14 mouse cellular contexts compared by ENCODE assay signal in genomic region chr2:131987950-131988349, GRCm38 (mm10). TPM values are rescaled to one million over a fixed set of nuclear protein-coding genes. Genes with fewer than 3 reads are reported as not detected.
DNase-seq lines count a peak whose midpoint lies in the region; ATAC-seq and TF ChIP-seq lines count a peak whose summit lies in the region.
"Had no signal": no experiment of that assay in that cellular context is flagged by ENCODE, and none has a peak within 500 bp of the region (broad histone marks: within the 10 kb centered on the region; RNA-seq: fewer than 3 reads in every experiment).

No protein-coding gene starts in this region.

- H3K27me3 ChIP-seq in hindbrain, postnatal 0 days (ENCODE audit: insufficient read depth, low read length): no peaks in the 10 kb centered on the region
- H3K27me3 ChIP-seq in hindbrain, embryonic 12.5 days: no peaks in the 10 kb centered on the region
- H3K27me3 ChIP-seq in midbrain, postnatal 0 days (ENCODE audit: insufficient read depth, low read length): no peaks in the 10 kb centered on the region
- H3K27me3 ChIP-seq in midbrain, embryonic 10.5 days (ENCODE audit: low read depth, poor library complexity, severe bottlenecking): no peaks in the 10 kb centered on the region
- no peaks in the 10 kb centered on the region for H3K27me3 ChIP-seq in E14TG2a.4 (ENCODE audit: insufficient read depth, low read length)
- H3K27me3 ChIP-seq in stomach, postnatal 0 days (ENCODE audit: control insufficient read depth, insufficient read depth, low read length): no peaks in the 10 kb centered on the region
- H3K27me3 ChIP-seq: liver, embryonic 15.5 days had no signal

- H3K9me3 ChIP-seq in hindbrain, postnatal 0 days (ENCODE audit: low read length): no peaks in the 10 kb centered on the region
- no peaks in the 10 kb centered on the region for H3K9me3 ChIP-seq in hindbrain, embryonic 12.5 days (replicated peaks)
- H3K9me3 ChIP-seq in midbrain, postnatal 0 days (ENCODE audit: low read length): no peaks in the 10 kb centered on the region
- no peaks in the 10 kb centered on the region for H3K9me3 ChIP-seq in midbrain, embryonic 10.5 days (replicated peaks)
- no peaks in the 10 kb centered on the region for H3K9me3 ChIP-seq in E14TG2a.4 (ENCODE audit: low read length)
- no peaks in the 10 kb centered on the region for H3K9me3 ChIP-seq in stomach, postnatal 0 days (ENCODE audit: control insufficient read depth, low read length)
- H3K9me3 ChIP-seq: liver, embryonic 15.5 days had no signal

- no peak overlapping the region for H3K9ac ChIP-seq in hindbrain, postnatal 0 days (replicated peaks; ENCODE audit: low read length)
- H3K9ac ChIP-seq in hindbrain, embryonic 12.5 days: no peak overlapping the region
- H3K9ac ChIP-seq in midbrain, postnatal 0 days (replicated peaks; ENCODE audit: low read length, poor library complexity, severe bottlenecking): no peak overlapping the region
- no peak overlapping the region for H3K9ac ChIP-seq in stomach, postnatal 0 days (ENCODE audit: low read length)
- H3K9ac ChIP-seq: liver, embryonic 15.5 days had no signal

- no peak overlapping the region for H3K4me2 ChIP-seq in hindbrain, postnatal 0 days (ENCODE audit: low read depth, low read length)
- H3K4me2 ChIP-seq in hindbrain, embryonic 12.5 days (replicated peaks): no peak overlapping the region
- no peak overlapping the region for H3K4me2 ChIP-seq in midbrain, postnatal 0 days (ENCODE audit: low read depth, low read length, poor library complexity, severe bottlenecking)
- no peak overlapping the region for H3K4me2 ChIP-seq in stomach, postnatal 0 days (replicated peaks; ENCODE audit: low read depth)
- H3K4me2 ChIP-seq: liver, embryonic 15.5 days; midbrain, embryonic 11.5 days had no signal

- ATAC-seq in hindbrain, postnatal 0 days: no peak
- no peak for ATAC-seq in hindbrain, embryonic 12.5 days (ENCODE audit: low FRiP score)
- no peak for ATAC-seq in midbrain, postnatal 0 days (ENCODE audit: low FRiP score)
- no peak for ATAC-seq in stomach, postnatal 0 days (ENCODE audit: low FRiP score, low TSS enrichment)
- ATAC-seq: inflammation-experienced regulatory T-cells, adult 6 months had no signal

- no peak for TF ChIP-seq EP300 in stomach, postnatal 0 days (optimal IDR thresholded peaks at IDR 0.05)

- WGBS in hindbrain, postnatal 0 days: 44% methylated on average over 3 of the region's 3 CpGs
- 45% methylated on average over 3 of the region's 3 CpGs for WGBS in hindbrain, embryonic 12.5 days
- WGBS in midbrain, postnatal 0 days: 44% methylated on average over 3 of the region's 3 CpGs
- WGBS in midbrain, embryonic 10.5 days: 57% methylated on average over 3 of the region's 3 CpGs
- WGBS in stomach, postnatal 0 days: 33% methylated on average over 3 of the region's 3 CpGs

- DNase-seq in hindbrain, postnatal 0 days (ENCODE audit: low spot score): no peak
- DNase-seq in midbrain, postnatal 0 days (ENCODE audit: low spot score): no peak
- DNase-seq in midbrain, embryonic 10.5 days (ENCODE audit: low spot score): no peak
- DNase-seq in stomach, postnatal 0 days (ENCODE audit: low spot score): no peak
- DNase-seq in Muller cell, postnatal 12 days (ENCODE audit: inconsistent ontology term): no peak
- DNase-seq: adrenal gland, postnatal 25 days; cerebellum, adult 9-11 months; kidney, postnatal 14 days had no signal

- no peaks in the 10 kb centered on the region for H3K36me3 ChIP-seq in hindbrain, postnatal 0 days (ENCODE audit: insufficient read depth, low read length)
- H3K36me3 ChIP-seq in hindbrain, embryonic 12.5 days: 0 out of 2 replicates have a peak, but pooled peaks cover 3% of the 10 kb centered on the region
- H3K36me3 ChIP-seq in midbrain, postnatal 0 days (ENCODE audit: insufficient read depth, low read length): no peaks in the 10 kb centered on the region
- H3K36me3 ChIP-seq in midbrain, embryonic 10.5 days: no peaks in the 10 kb centered on the region
- no peaks in the 10 kb centered on the region for H3K36me3 ChIP-seq in E14TG2a.4 (ENCODE audit: insufficient read depth, low read length)
- H3K36me3 ChIP-seq in stomach, postnatal 0 days (ENCODE audit: control insufficient read depth, insufficient read depth, low read length): no peaks in the 10 kb centered on the region
- H3K36me3 ChIP-seq: liver, embryonic 15.5 days had no signal

- TF ChIP-seq CTCF in hindbrain, postnatal 0 days (IDR thresholded peaks at IDR 0.05; ENCODE audit: low read depth): peak; percentile 41
- peak; percentile 32 for TF ChIP-seq CTCF in midbrain, postnatal 0 days (IDR thresholded peaks at IDR 0.05)
- peak; percentile 20 for TF ChIP-seq CTCF in E14TG2a.4 (conservative IDR thresholded peaks at IDR 0.05; ENCODE audit: low read length)
- peak; percentile 48 for TF ChIP-seq CTCF in stomach, postnatal 0 days (IDR thresholded peaks at IDR 0.05; ENCODE audit: low read depth)

- no peak overlapping the region for H3K27ac ChIP-seq in hindbrain, postnatal 0 days
- no peak overlapping the region for H3K27ac ChIP-seq in hindbrain, embryonic 12.5 days
- no peak overlapping the region for H3K27ac ChIP-seq in midbrain, postnatal 0 days (ENCODE audit: low read depth, low read length)
- H3K27ac ChIP-seq in midbrain, embryonic 10.5 days (replicated peaks): no peak overlapping the region
- H3K27ac ChIP-seq in stomach, postnatal 0 days (replicated peaks): no peak overlapping the region
- H3K27ac ChIP-seq: liver, embryonic 15.5 days had no signal

- no peaks in the 10 kb centered on the region for H3K4me1 ChIP-seq in hindbrain, postnatal 0 days (ENCODE audit: insufficient read depth, low read length)
- H3K4me1 ChIP-seq in hindbrain, embryonic 12.5 days: no peaks in the 10 kb centered on the region
- H3K4me1 ChIP-seq in midbrain, postnatal 0 days (ENCODE audit: insufficient read depth, low read length): no peaks in the 10 kb centered on the region
- H3K4me1 ChIP-seq in midbrain, embryonic 10.5 days: 0 out of 2 replicates have a peak, but pooled peaks cover 2% of the 10 kb centered on the region
- peaks cover under 1% of the 10 kb centered on the region for H3K4me1 ChIP-seq in E14TG2a.4 (replicated peaks; ENCODE audit: low read depth, low read length)
- H3K4me1 ChIP-seq in stomach, postnatal 0 days (replicated peaks; ENCODE audit: control insufficient read depth, insufficient read depth): no peaks in the 10 kb centered on the region
- H3K4me1 ChIP-seq: liver, embryonic 15.5 days had no signal

- no peak overlapping the region for H3K4me3 ChIP-seq in hindbrain, postnatal 0 days (ENCODE audit: low read length)
- H3K4me3 ChIP-seq in hindbrain, embryonic 12.5 days: no peak overlapping the region
- H3K4me3 ChIP-seq in midbrain, postnatal 0 days (ENCODE audit: low read depth, low read length): no peak overlapping the region
- no peak overlapping the region for H3K4me3 ChIP-seq in midbrain, embryonic 10.5 days
- H3K4me3 ChIP-seq in E14TG2a.4 (replicated peaks; ENCODE audit: low read length): no peak overlapping the region
- no peak overlapping the region for H3K4me3 ChIP-seq in stomach, postnatal 0 days (ENCODE audit: low read depth, low read length)
- H3K4me3 ChIP-seq: liver, embryonic 15.5 days; myocyte had no signal

RNA-seq across cellular contexts. Expression of gene Prnd, which starts 37.3 kb away (rescaled TPM):
- 4.4 and 5.6 TPM in 2 replicates for total RNA-seq in hindbrain, postnatal 0 days (2014; rRNA removed)
- 6.4 and 7.2 TPM in 2 replicates for polyA plus RNA-seq in hindbrain, postnatal 0 days (2015; fragmentation: Nextera tagmentation; extraction: Ambion mirVana)
- polyA plus RNA-seq in hindbrain, embryonic 12.5 days (2016; fragmentation: Nextera tagmentation; extraction: Ambion mirVana): 11.6 and 13.3 TPM in 2 replicates
- total RNA-seq in midbrain, postnatal 0 days (2014; rRNA removed): 2.5 and 3.9 TPM in 2 replicates
- polyA plus RNA-seq in midbrain, postnatal 0 days (2015; fragmentation: Nextera tagmentation; extraction: Ambion mirVana): 4.0 and 4.8 TPM in 2 replicates
- 3.6 and 5.1 TPM in 2 replicates for polyA plus RNA-seq in midbrain, embryonic 10.5 days (2016; fragmentation: Nextera tagmentation; extraction: Ambion mirVana)
- polyA plus RNA-seq in stomach, postnatal 0 days (2015; fragmentation: Nextera tagmentation; extraction: Ambion mirVana): 16.3 and 22.8 TPM in 2 replicates
- total RNA-seq: adrenal gland, postnatal 25 days had no signal
- polyA plus RNA-seq: myocyte had no signal

RNA-seq across cellular contexts. Expression of gene Rassf2, which starts 42.1 kb away (rescaled TPM):
- 39.1 and 39.8 TPM in 2 replicates for total RNA-seq in hindbrain, postnatal 0 days (2014; rRNA removed)
- 18.7 and 19.0 TPM in 2 replicates for polyA plus RNA-seq in hindbrain, postnatal 0 days (2015; fragmentation: Nextera tagmentation; extraction: Ambion mirVana)
- polyA plus RNA-seq in hindbrain, embryonic 12.5 days (2016; fragmentation: Nextera tagmentation; extraction: Ambion mirVana): 29.2 and 30.9 TPM in 2 replicates
- total RNA-seq in midbrain, postnatal 0 days (2014; rRNA removed): 32.0 and 37.8 TPM in 2 replicates
- 15.9 and 16.7 TPM in 2 replicates for polyA plus RNA-seq in midbrain, postnatal 0 days (2015; fragmentation: Nextera tagmentation; extraction: Ambion mirVana)
- 28.6 and 34.2 TPM in 2 replicates for polyA plus RNA-seq in midbrain, embryonic 10.5 days (2016; fragmentation: Nextera tagmentation; extraction: Ambion mirVana)
- 4.6 and 4.8 TPM in 2 replicates for polyA plus RNA-seq in stomach, postnatal 0 days (2015; fragmentation: Nextera tagmentation; extraction: Ambion mirVana)
